ENCODE assay signal across 8 mouse cellular contexts in the genomic region with DNA sequence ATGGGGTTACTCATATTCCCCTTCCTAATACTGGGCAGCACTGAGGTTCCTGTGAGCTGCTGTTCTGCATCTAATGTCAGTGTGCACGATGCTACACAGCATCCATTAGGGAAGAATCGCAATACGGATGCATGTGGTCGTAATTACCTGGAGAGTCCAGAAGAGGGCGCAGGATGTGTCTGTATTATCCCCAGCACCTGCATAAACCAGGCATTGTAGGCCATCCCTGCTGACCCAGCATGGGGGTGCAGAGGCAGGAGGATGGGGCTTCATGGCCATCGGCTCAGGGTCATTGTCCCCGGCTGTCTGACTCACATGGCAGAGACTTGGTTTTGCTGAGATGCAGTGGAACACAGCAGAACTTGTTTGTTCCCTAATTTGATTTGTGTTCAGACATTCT. TPM values are rescaled to one million over a fixed set of nuclear protein-coding genes. Genes with fewer than 3 reads are reported as not detected.
DNase-seq lines count a peak whose midpoint lies in the region; ATAC-seq and TF ChIP-seq lines count a peak whose summit lies in the region.
"Had no signal": no experiment of that assay in that cellular context is flagged by ENCODE, and none has a peak within 500 bp of the region (broad histone marks: within the 10 kb centered on the region; RNA-seq: fewer than 3 reads in every experiment).

No protein-coding gene starts in this region.

- in situ Hi-C loops in CH12.LX (cut with MboI; ENCODE audit: low pct_ligation_motif_present, low pct_unique_long_range_greater_than_20kb, low sequenced_read_pairs): no loop called here

- no peaks in the 10 kb centered on the region for H3K9me3 ChIP-seq in CH12.LX (replicated peaks; ENCODE audit: low read length)
- H3K9me3 ChIP-seq in heart, postnatal 0 days (replicated peaks; ENCODE audit: control insufficient read depth, low read length): no peaks in the 10 kb centered on the region
- H3K9me3 ChIP-seq: limb, embryonic 15.5 days had no signal

- H3K4me1 ChIP-seq in CH12.LX (ENCODE audit: control insufficient read depth in 1 of 2, insufficient read depth in 2 of 2): peaks cover 14 to 44% of the 10 kb centered on the region in 2 experiments
- H3K4me1 ChIP-seq in heart, postnatal 0 days (ENCODE audit: control insufficient read depth, insufficient read depth): peaks cover 18% of the 10 kb centered on the region; the same call in 1 of the 2 replicates

- peaks cover 8 to 52% of the 10 kb centered on the region in 2 experiments for H3K36me3 ChIP-seq in CH12.LX (replicated peaks in 1 of 2; ENCODE audit: control insufficient read depth in 1 of 2, insufficient read depth in 1 of 2, low read length in 1 of 2)
- peaks cover 32% of the 10 kb centered on the region for H3K36me3 ChIP-seq in heart, postnatal 0 days (replicated peaks; ENCODE audit: control insufficient read depth, insufficient read depth, low read length)
- H3K36me3 ChIP-seq in macrophage (ENCODE audit: inconsistent target): peaks cover 17% of the 10 kb centered on the region; the same call in 1 of the 2 replicates

- no peak for TF ChIP-seq EP300 in CH12.LX (IDR thresholded peaks at IDR 0.05; ENCODE audit: low read length)
- no peak for TF ChIP-seq EP300 in heart, postnatal 0 days (IDR thresholded peaks at IDR 0.05; ENCODE audit: low read depth)

- peak; percentile 65 for TF ChIP-seq RAD21 in CH12.LX (IDR thresholded peaks at IDR 0.05; ENCODE audit: low read depth, low read length)

- dilution Hi-C loops in CH12.LX (cut with MboI; ENCODE audit: extremely low pct_ligation_motif_present, extremely low pct_unique_long_range_greater_than_20kb, low sequenced_read_pairs): no loop called here

- H3K4me2 ChIP-seq in CH12.LX (ENCODE audit: insufficient read depth, low read depth, poor library complexity, severe bottlenecking): peak overlapping the region; percentile 48
- H3K4me2 ChIP-seq in heart, postnatal 0 days (ENCODE audit: low read depth, low read length): no peak overlapping the region
- H3K4me2 ChIP-seq: limb, embryonic 15.5 days had no signal

- peaks cover 16% of the 10 kb centered on the region for H3K79me2 ChIP-seq in CH12.LX (replicated peaks; ENCODE audit: control insufficient read depth, extremely low read depth, insufficient read depth, poor library complexity, severe bottlenecking)
- peaks cover 59% of the 10 kb centered on the region for H3K79me2 ChIP-seq in macrophage (ENCODE audit: inconsistent target)

- H3K4me3 ChIP-seq in CH12.LX (replicated peaks in 1 of 3; ENCODE audit: low read depth in 2 of 3, low read length in 2 of 3, poor library complexity in 1 of 3) (peak overlapping the region in 1 of 3 experiments; percentile 16), macrophage (ENCODE audit: inconsistent target) (no peak overlapping the region)
- H3K4me3 ChIP-seq in heart, postnatal 0 days (ENCODE audit: low read depth, low read length): no peak overlapping the region
- H3K4me3 ChIP-seq: limb, embryonic 15.5 days had no signal

- peaks cover 4% of the 10 kb centered on the region for H3K27me3 ChIP-seq in CH12.LX (replicated peaks)
- no peaks in the 10 kb centered on the region for H3K27me3 ChIP-seq in heart, postnatal 0 days (ENCODE audit: control insufficient read depth, insufficient read depth, low read length)
- H3K27me3 ChIP-seq: limb, embryonic 15.5 days had no signal

- H3K27ac ChIP-seq in CH12.LX (ENCODE audit: insufficient read depth, low read depth) (peak overlapping the region; percentile 14; the same call in 1 of the 2 replicates), macrophage (peak overlapping the region; percentile 80)
- no peak overlapping the region for H3K27ac ChIP-seq in heart, postnatal 0 days (ENCODE audit: low read depth)
- H3K27ac ChIP-seq: limb, embryonic 15.5 days had no signal

- peak overlapping the region; percentile 31; the same call in 1 of the 2 replicates for H3K9ac ChIP-seq in CH12.LX (ENCODE audit: insufficient read depth, low read depth)
- H3K9ac ChIP-seq in heart, postnatal 0 days (replicated peaks; ENCODE audit: low read depth, low read length): no peak overlapping the region
- H3K9ac ChIP-seq: limb, embryonic 15.5 days had no signal

- WGBS in heart, postnatal 0 days: 18% methylated on average over 7 of the region's 7 CpGs
- WGBS in macrophage (ENCODE audit: missing documents): 6% methylated on average over 7 of the region's 7 CpGs

- TF ChIP-seq POLR2A in CH12.LX (IDR thresholded peaks at IDR 0.05; ENCODE audit: low read depth, low read length): no peak

- TF ChIP-seq CTCF in CH12.LX (conservative IDR thresholded peaks at IDR 0.05 in 1 of 2, IDR thresholded peaks at IDR 0.05 in 1 of 2; ENCODE audit: low read depth in 2 of 2, low read length in 2 of 2): peak; percentile 84 to 95
- peak; percentile 86 for TF ChIP-seq CTCF in heart, postnatal 0 days (IDR thresholded peaks at IDR 0.05; ENCODE audit: low read depth)

- DNase-seq in CH12.LX (ENCODE audit: extremely low read depth): peak; percentile 79
- peak; percentile 92 to 95 for DNase-seq in adrenal gland, adult (ENCODE audit: inconsistent age in 2 of 2, low spot score in 1 of 2)
- DNase-seq in embryo, embryonic 11 days: peak; percentile 82
- peak; percentile 74 for DNase-seq in heart, postnatal 0 days (ENCODE audit: low spot score)
- peak; percentile 77 to 83 for DNase-seq in layer of hippocampus, postnatal 10 days (ENCODE audit: low spot score in 2 of 2)
- peak; percentile 82 to 85 for DNase-seq in right cerebral cortex, postnatal 10 days (ENCODE audit: low spot score in 2 of 2)

- no peak for ATAC-seq in heart, postnatal 0 days (ENCODE audit: insufficient read depth, low read depth)

TF ChIP-seq in CH12.LX, 34 proteins besides CTCF, POLR2A, EP300 and RAD21 (continues in another document):
- TF ChIP-seq UBTF (IDR thresholded peaks at IDR 0.05; ENCODE audit: low read depth, low read length) (no peak), POLR2AphosphoS2 (IDR thresholded peaks at IDR 0.05; ENCODE audit: low read depth, low read length) (no peak), ZKSCAN1 (IDR thresholded peaks at IDR 0.05; ENCODE audit: borderline replicate concordance, low read depth, low read length) (no peak), ZMIZ1 (IDR thresholded peaks at IDR 0.05; ENCODE audit: low read depth, low read length) (no peak), TCF12 (IDR thresholded peaks at IDR 0.05; ENCODE audit: low read depth, low read length) (0 out of 2 replicates have a peak, but pooled peaks have one; percentile 44), SMC3 (IDR thresholded peaks at IDR 0.05; ENCODE audit: low read depth, low read length) (peak; percentile 91)

RNA-seq across cellular contexts. Expression of gene Sdhb, which starts 3.6 kb away (rescaled TPM):
- total RNA-seq in CH12.LX (2012; rRNA removed): 184 and 188 TPM in 2 replicates
- total RNA-seq in CH12.LX (2014; rRNA removed): 178 and 190 TPM in 2 replicates
- 156 and 162 TPM in 2 replicates for polyA plus RNA-seq in CH12.LX (2012; ENCODE audit: insufficient read length, low read depth)
- total RNA-seq in heart, postnatal 0 days (2014; rRNA removed; ENCODE audit: low replicate concordance): 893 and 947 TPM in 2 replicates
- 1,828 and 1,869 TPM in 2 replicates for polyA plus RNA-seq in heart, postnatal 0 days (2015; fragmentation: Nextera tagmentation; extraction: Ambion mirVana)
- 100 to 1,000 TPM; 202 to 204 TPM for total RNA-seq in layer of hippocampus, postnatal 10 days (2021)
- 100 to 1,000 TPM in 4 of 26 experiments, 10 to 100 TPM in 22; 15.8 to 124 (median 61.4) TPM for total RNA-seq in macrophage (2018; cell fraction: chromatin; rRNA removed)
- total RNA-seq in macrophage (2018; cell fraction: cytosol; rRNA removed): 100 to 1,000 TPM; 119 to 291 (median 183) TPM
- 100 to 1,000 TPM in 4 of 26 experiments, 10 to 100 TPM in 22; 28.6 to 130 (median 74.8) TPM for total RNA-seq in macrophage (2018; cell fraction: nucleus; rRNA removed)
- 115 to 183 TPM (median 157 TPM) in 3 replicates for polyA plus RNA-seq in macrophage (2018)

RNA-seq across cellular contexts. Expression of gene Atp13a2, which starts 22.1 kb away (rescaled TPM):
- total RNA-seq in CH12.LX (2012; rRNA removed): 47.6 and 48.5 TPM in 2 replicates
- total RNA-seq in CH12.LX (2014; rRNA removed): 22.2 and 24.8 TPM in 2 replicates
- polyA plus RNA-seq in CH12.LX (2012; ENCODE audit: insufficient read length, low read depth): 44.2 and 54.7 TPM in 2 replicates
- 45.8 and 47.7 TPM in 2 replicates for total RNA-seq in heart, postnatal 0 days (2014; rRNA removed; ENCODE audit: low replicate concordance)
- 18.8 and 19.3 TPM in 2 replicates for polyA plus RNA-seq in heart, postnatal 0 days (2015; fragmentation: Nextera tagmentation; extraction: Ambion mirVana)
- total RNA-seq in layer of hippocampus, postnatal 10 days (2021): 100 to 1,000 TPM; 233 to 238 TPM
- 1,000 to 10,000 TPM in 2 of 26 experiments, 100 to 1,000 TPM in 22, 10 to 100 TPM in 2; 80.1 to 1,178 (median 596) TPM for total RNA-seq in macrophage (2018; cell fraction: chromatin; rRNA removed)
- total RNA-seq in macrophage (2018; cell fraction: cytosol; rRNA removed): 100 to 1,000 TPM; 198 to 483 (median 309) TPM
- total RNA-seq in macrophage (2018; cell fraction: nucleus; rRNA removed): 100 to 1,000 TPM in 25 of 26 experiments, 10 to 100 TPM in 1; 81.9 to 812 (median 459) TPM
- 156 to 334 TPM (median 219 TPM) in 3 replicates for polyA plus RNA-seq in macrophage (2018)

RNA-seq across cellular contexts. Expression of gene Mfap2, which starts 45.6 kb away (rescaled TPM):
- total RNA-seq in CH12.LX (2012; rRNA removed) (not detected in 2 replicates), CH12.LX (2014; rRNA removed) (not detected in 2 replicates)
- polyA plus RNA-seq in CH12.LX (2012; ENCODE audit: insufficient read length, low read depth) (not detected in 2 replicates), macrophage (2018) (not detected in 3 replicates)
- 45.0 and 47.8 TPM in 2 replicates for total RNA-seq in heart, postnatal 0 days (2014; rRNA removed; ENCODE audit: low replicate concordance)
- polyA plus RNA-seq in heart, postnatal 0 days (2015; fragmentation: Nextera tagmentation; extraction: Ambion mirVana): 114 and 129 TPM in 2 replicates
- total RNA-seq in layer of hippocampus, postnatal 10 days (2021): 10 to 100 TPM; 20.9 TPM
- total RNA-seq in macrophage (2018; cell fraction: chromatin; rRNA removed): 10 to 100 TPM in 1 of 26 experiments, 1 to 10 TPM in 4, under 1 TPM in 2, not detected in 19; 0.86 to 30.1 (median 1.1) TPM
- under 1 TPM in 2 of 26 experiments, not detected in 24; 0.18 to 0.47 TPM for total RNA-seq in macrophage (2018; cell fraction: cytosol; rRNA removed)
- total RNA-seq in macrophage (2018; cell fraction: nucleus; rRNA removed): 1 to 10 TPM in 6 of 26 experiments, under 1 TPM in 5, not detected in 15; 0.50 to 3.5 (median 1.0) TPM

RNA-seq across cellular contexts. Expression of gene Padi2, which starts 58.5 kb away (rescaled TPM):
- total RNA-seq in CH12.LX (2012; rRNA removed): 0.04 TPM in 1 of 2 replicates, not detected in the other
- total RNA-seq in CH12.LX (2014; rRNA removed): 0.04 TPM in 1 of 2 replicates, not detected in the other
- polyA plus RNA-seq in CH12.LX (2012; ENCODE audit: insufficient read length, low read depth): not detected in 2 replicates
- total RNA-seq in heart, postnatal 0 days (2014; rRNA removed; ENCODE audit: low replicate concordance): 0.31 TPM in 1 of 2 replicates, not detected in the other
- 0.18 and 0.44 TPM in 2 replicates for polyA plus RNA-seq in heart, postnatal 0 days (2015; fragmentation: Nextera tagmentation; extraction: Ambion mirVana)
- total RNA-seq in layer of hippocampus, postnatal 10 days (2021): 1 to 10 TPM; 8.0 to 9.6 TPM
- 1 to 10 TPM in 12 of 26 experiments, under 1 TPM in 11, not detected in 3; 0.20 to 5.4 (median 1.2) TPM for total RNA-seq in macrophage (2018; cell fraction: chromatin; rRNA removed)
- 1 to 10 TPM in 24 of 26 experiments, under 1 TPM in 2; 0.76 to 8.7 (median 3.5) TPM for total RNA-seq in macrophage (2018; cell fraction: cytosol; rRNA removed)
- total RNA-seq in macrophage (2018; cell fraction: nucleus; rRNA removed): 1 to 10 TPM in 19 of 26 experiments, under 1 TPM in 7; 0.47 to 6.7 (median 1.9) TPM
- 5.2 to 6.9 TPM (median 5.6 TPM) in 3 replicates for polyA plus RNA-seq in macrophage (2018)

Comparison
In these comparisons a context has a peak if more than half of its experiments do, and no peak if none do; other contexts are left out.
1. RNA of gene Mfap2, which starts 45.6 kb away (total RNA-seq): 45.0 to 47.8 TPM in heart, postnatal 0 days and 20.9 TPM in layer of hippocampus, postnatal 10 days; not detected in CH12.LX; every median in the first group is over 10 times any median in the second.
2. Peak in every context shown above with its lines, with median percentiles within 50 percentile points of each other: DNase-seq.